Mouse (Mus musculus): Measurements from ENCODE around the gene Med15. TPM values are rescaled to one million over a fixed set of nuclear protein-coding genes. Genes with fewer than 3 reads are reported as not detected.

The Med15 gene
- 16.0 and 19.2 TPM in 2 replicates for polyA plus RNA-seq (2015; fragmentation: Nextera tagmentation; extraction: Ambion mirVana)

- Histone ChIP-seq H3K9ac (ENCODE audit: low read depth, low read length) (no peak within 1 kb of the TSS), H3K27me3 (ENCODE audit: control insufficient read depth, insufficient read depth, low read depth, low read length) (peaks cover 14% of the 10 kb centered on the region), H3K36me3 (ENCODE audit: control insufficient read depth, insufficient read depth) (no peaks in the 10 kb centered on the region), H3K4me2 (ENCODE audit: low read depth, low read length) (no peak within 1 kb of the TSS), H3K4me3 (ENCODE audit: low read depth, low read length) (no peak within 1 kb of the TSS), H3K27ac (ENCODE audit: low read length) (no peak within 1 kb of the TSS), H3K4me1 (ENCODE audit: control insufficient read depth, low read depth, low read length) (no peaks in the 10 kb centered on the region), H3K9me3 (replicated peaks; ENCODE audit: control insufficient read depth, low read length) (no peaks in the 10 kb centered on the region)
- ATAC-seq (ENCODE audit: low read depth): no peak
- 30% methylated on average over 3 of the region's 3 CpGs for WGBS (ENCODE audit: insufficient replicate concordance)
These were observed at the start of gene Med15 for GRCm38 (mm10) chr16:17732841-17733340. Gene Med15, minus strand, starts transcription at chr16:17732891.

DNA sequence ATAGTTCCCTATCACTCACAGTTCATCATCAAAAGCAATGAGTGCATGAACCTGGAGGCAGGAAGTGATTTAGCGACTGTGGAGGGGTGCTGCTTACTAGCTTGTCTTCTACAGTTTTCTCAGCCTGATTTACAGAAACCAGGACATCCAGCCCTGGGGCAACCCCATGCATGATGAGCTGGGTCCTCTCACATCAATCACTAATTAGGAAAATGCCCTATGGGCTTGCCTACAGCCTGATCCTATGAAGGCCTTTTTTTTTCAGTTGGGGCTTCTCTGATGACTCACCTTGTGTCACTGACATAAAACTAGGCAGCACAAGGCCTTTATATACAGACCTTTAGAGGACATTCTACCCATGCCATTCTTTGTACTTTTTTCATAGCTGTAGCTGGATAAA lies 47.0 kb upstream of the Med15 start:
- Histone ChIP-seq H3K27me3 (ENCODE audit: control insufficient read depth, insufficient read depth, low read depth, low read length) (no peaks in the 10 kb centered on the region), H3K4me3 (ENCODE audit: low read depth, low read length) (no peak overlapping the region), H3K9me3 (replicated peaks; ENCODE audit: control insufficient read depth, low read length) (no peaks in the 10 kb centered on the region), H3K36me3 (ENCODE audit: control insufficient read depth, insufficient read depth) (peaks cover 3% of the 10 kb centered on the region), H3K4me1 (ENCODE audit: control insufficient read depth, low read depth, low read length) (no peaks in the 10 kb centered on the region), H3K4me2 (ENCODE audit: low read depth, low read length) (no peak overlapping the region), H3K9ac (ENCODE audit: low read depth, low read length) (no peak overlapping the region), H3K27ac (ENCODE audit: low read length) (no peak overlapping the region)
- ATAC-seq (ENCODE audit: low read depth): no peak
- WGBS (ENCODE audit: insufficient replicate concordance): 45% methylated on average over 1 of the region's 1 CpGs

DNA sequence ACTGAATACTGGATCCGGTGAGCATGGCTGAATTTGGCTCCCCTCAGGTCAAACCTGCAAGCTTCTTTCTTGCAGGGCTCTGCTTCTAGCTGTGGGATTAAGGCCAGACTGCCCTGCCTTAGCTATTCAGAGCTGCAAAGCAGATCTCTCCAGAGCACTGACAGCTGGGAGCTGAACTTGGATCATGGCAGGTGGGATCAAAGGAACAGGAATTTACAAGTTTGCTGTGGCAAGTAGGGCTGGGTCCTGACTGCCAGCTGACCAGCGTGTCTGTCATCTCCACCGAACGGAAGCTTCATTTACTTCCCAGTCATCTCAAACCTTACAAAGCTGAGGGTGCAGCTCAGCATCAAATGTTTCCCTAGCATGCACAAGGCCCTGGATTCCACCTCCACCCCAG lies 45.5 kb upstream of the Med15 start:
- Histone ChIP-seq H3K36me3 (ENCODE audit: control insufficient read depth, insufficient read depth) (peaks cover 3% of the 10 kb centered on the region), H3K4me1 (ENCODE audit: control insufficient read depth, low read depth, low read length) (no peaks in the 10 kb centered on the region), H3K27ac (ENCODE audit: low read length) (no peak overlapping the region), H3K27me3 (ENCODE audit: control insufficient read depth, insufficient read depth, low read depth, low read length) (no peaks in the 10 kb centered on the region), H3K9ac (ENCODE audit: low read depth, low read length) (no peak overlapping the region), H3K9me3 (replicated peaks; ENCODE audit: control insufficient read depth, low read length) (no peaks in the 10 kb centered on the region), H3K4me3 (ENCODE audit: low read depth, low read length) (no peak overlapping the region), H3K4me2 (ENCODE audit: low read depth, low read length) (no peak overlapping the region)
- WGBS (ENCODE audit: insufficient replicate concordance): 57% methylated on average over 4 of the region's 4 CpGs
- no peak for ATAC-seq (ENCODE audit: low read depth)

DNA sequence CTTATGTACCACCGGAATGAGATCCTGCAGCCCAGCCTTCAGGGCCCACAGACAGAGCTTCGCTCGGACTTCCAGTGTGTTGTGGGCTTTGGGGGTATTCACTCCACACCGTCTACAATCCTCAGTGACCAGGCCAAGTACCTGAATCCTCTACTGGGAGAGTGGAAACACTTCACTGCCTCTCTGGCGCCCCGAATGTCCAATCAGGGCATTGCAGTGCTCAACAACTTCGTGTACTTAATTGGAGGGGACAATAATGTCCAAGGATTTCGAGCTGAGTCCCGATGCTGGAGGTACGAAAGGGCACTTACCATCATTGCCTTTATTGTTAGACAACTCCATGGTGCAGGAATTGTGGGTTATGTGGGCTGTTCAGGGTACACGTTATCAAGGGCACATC lies 44.1 kb upstream of the Med15 start:
- WGBS (ENCODE audit: insufficient replicate concordance): 62% methylated on average over 11 of the region's 11 CpGs
- Histone ChIP-seq H3K4me2 (ENCODE audit: low read depth, low read length) (no peak overlapping the region), H3K4me3 (ENCODE audit: low read depth, low read length) (no peak overlapping the region), H3K27ac (ENCODE audit: low read length) (no peak overlapping the region), H3K4me1 (ENCODE audit: control insufficient read depth, low read depth, low read length) (no peaks in the 10 kb centered on the region), H3K36me3 (ENCODE audit: control insufficient read depth, insufficient read depth) (peaks cover 3% of the 10 kb centered on the region), H3K27me3 (ENCODE audit: control insufficient read depth, insufficient read depth, low read depth, low read length) (no peaks in the 10 kb centered on the region), H3K9ac (ENCODE audit: low read depth, low read length) (no peak overlapping the region), H3K9me3 (replicated peaks; ENCODE audit: control insufficient read depth, low read length) (no peaks in the 10 kb centered on the region)
- no peak for ATAC-seq (ENCODE audit: low read depth)

DNA sequence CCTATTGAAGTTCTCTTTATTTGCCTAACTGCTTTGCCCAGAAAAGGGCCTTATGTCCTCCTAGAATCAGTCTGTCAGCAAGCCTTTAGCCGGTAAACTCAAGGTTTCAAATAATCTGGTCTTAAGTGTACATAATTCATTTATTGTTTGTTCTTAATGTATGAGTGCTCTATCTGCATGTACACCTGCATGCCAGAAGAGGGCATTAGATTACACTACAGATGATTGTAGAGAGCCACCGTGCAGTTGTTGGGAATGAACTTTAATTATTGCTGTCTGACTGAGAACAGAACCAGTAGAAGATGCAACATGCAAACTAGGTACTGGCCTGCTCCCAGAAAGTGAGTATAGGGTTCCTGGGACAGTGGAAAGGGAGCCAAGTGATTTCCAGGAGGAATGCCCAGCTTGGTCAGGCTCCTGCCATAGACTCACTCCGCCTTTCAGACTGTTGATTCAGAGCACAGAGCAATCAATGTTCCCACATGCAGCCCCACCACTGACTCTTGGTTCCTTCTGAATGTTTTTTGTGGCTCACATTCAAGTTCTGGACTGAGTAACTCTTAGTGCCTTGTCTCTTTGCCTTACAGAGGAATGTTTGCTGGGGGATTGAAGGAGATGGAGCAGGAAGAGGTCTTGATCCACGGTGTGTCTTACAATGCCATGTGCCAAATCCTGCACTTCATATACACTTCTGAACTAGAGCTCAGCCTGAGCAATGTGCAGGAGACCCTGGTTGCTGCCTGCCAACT lies 38.6 kb upstream of the Med15 start:
- no peak overlapping the region for H3K27ac ChIP-seq (ENCODE audit: low read length)
- no peak overlapping the region for H3K4me2 ChIP-seq (ENCODE audit: low read depth, low read length)
- no peaks in the 10 kb centered on the region for H3K9me3 ChIP-seq (replicated peaks; ENCODE audit: control insufficient read depth, low read length)
- H3K36me3 ChIP-seq (ENCODE audit: control insufficient read depth, insufficient read depth): no peaks in the 10 kb centered on the region
- WGBS (ENCODE audit: insufficient replicate concordance): 74% methylated on average over 4 of the region's 4 CpGs
- H3K4me1 ChIP-seq (ENCODE audit: control insufficient read depth, low read depth, low read length): no peaks in the 10 kb centered on the region; the same call in 1 of the 2 replicates
- H3K9ac ChIP-seq (ENCODE audit: low read depth, low read length): no peak overlapping the region
- H3K4me3 ChIP-seq (ENCODE audit: low read depth, low read length): no peak overlapping the region
- ATAC-seq (ENCODE audit: low read depth): no peak
- H3K27me3 ChIP-seq (ENCODE audit: control insufficient read depth, insufficient read depth, low read depth, low read length): no peaks in the 10 kb centered on the region

DNA sequence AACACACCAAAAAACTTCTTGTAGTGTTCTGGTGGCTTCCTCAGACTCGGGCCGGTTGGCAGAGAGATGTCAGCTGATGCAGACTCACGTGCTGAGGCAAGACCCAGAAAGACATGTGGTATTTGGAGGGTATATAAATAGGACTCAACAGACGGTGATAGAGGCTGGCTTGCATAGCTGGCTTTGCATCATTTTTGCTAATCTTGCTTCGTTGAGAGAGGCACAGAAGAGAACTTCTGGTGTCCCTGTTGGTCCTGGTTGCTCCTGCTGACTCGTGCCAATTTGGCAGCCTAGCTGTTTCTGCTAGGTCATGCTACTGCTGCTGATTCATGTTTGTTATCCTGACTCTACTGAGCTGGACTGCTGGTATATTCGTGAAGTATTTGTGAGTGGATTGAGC lies 36.1 kb upstream of the Med15 start:
- H3K27me3 ChIP-seq (ENCODE audit: control insufficient read depth, insufficient read depth, low read depth, low read length): no peaks in the 10 kb centered on the region
- no peak overlapping the region for H3K9ac ChIP-seq (ENCODE audit: low read depth, low read length)
- no peak overlapping the region for H3K4me2 ChIP-seq (ENCODE audit: low read depth, low read length)
- H3K36me3 ChIP-seq (ENCODE audit: control insufficient read depth, insufficient read depth): no peaks in the 10 kb centered on the region
- H3K4me3 ChIP-seq (ENCODE audit: low read depth, low read length): no peak overlapping the region
- ATAC-seq (ENCODE audit: low read depth): peak; percentile 77
- 48% methylated on average over 7 of the region's 7 CpGs for WGBS (ENCODE audit: insufficient replicate concordance)
- no peaks in the 10 kb centered on the region for H3K9me3 ChIP-seq (replicated peaks; ENCODE audit: control insufficient read depth, low read length)
- H3K4me1 ChIP-seq (ENCODE audit: control insufficient read depth, low read depth, low read length): peaks cover 3% of the 10 kb centered on the region
- H3K27ac ChIP-seq (ENCODE audit: low read length): peak overlapping the region; percentile 55

GRCm38 (mm10) chr16:17764108-17764511 lies 31.4 kb upstream of the Med15 start:
- no peak overlapping the region for H3K9ac ChIP-seq (ENCODE audit: low read depth, low read length)
- H3K9me3 ChIP-seq (replicated peaks; ENCODE audit: control insufficient read depth, low read length): no peaks in the 10 kb centered on the region
- no peak overlapping the region for H3K4me2 ChIP-seq (ENCODE audit: low read depth, low read length)
- no peak overlapping the region for H3K4me3 ChIP-seq (ENCODE audit: low read depth, low read length)
- WGBS (ENCODE audit: insufficient replicate concordance): 39% methylated on average over 4 of the region's 4 CpGs
- peak overlapping the region; percentile 23; the same call in 1 of the 2 replicates for H3K27ac ChIP-seq (ENCODE audit: low read length)
- peak; percentile 59 for ATAC-seq (ENCODE audit: low read depth)
- no peaks in the 10 kb centered on the region for H3K36me3 ChIP-seq (ENCODE audit: control insufficient read depth, insufficient read depth)
- peaks cover 20% of the 10 kb centered on the region for H3K4me1 ChIP-seq (ENCODE audit: control insufficient read depth, low read depth, low read length)
- no peaks in the 10 kb centered on the region for H3K27me3 ChIP-seq (ENCODE audit: control insufficient read depth, insufficient read depth, low read depth, low read length)

DNA sequence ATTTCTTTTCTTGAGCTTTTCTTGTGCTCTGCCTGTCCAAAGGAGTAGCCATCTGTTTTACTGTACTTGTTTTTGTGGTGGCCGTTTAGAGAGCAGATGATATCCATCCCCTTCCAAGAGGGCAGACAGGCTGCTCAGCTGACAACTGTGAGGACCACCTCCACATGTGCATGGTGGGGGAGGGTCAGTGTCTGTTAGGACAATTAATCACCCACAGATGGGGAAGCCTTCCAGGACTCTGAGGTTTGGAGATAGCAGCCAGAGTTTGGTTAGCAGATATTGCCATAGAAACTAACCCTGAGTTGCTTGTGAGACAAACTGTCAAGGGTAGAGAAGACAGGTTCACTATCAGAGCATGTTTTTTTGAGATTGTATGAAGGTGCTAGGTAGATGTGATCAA lies 28.4 kb upstream of the Med15 start:
- 31% methylated on average over 1 of the region's 1 CpGs for WGBS (ENCODE audit: insufficient replicate concordance)
- ATAC-seq (ENCODE audit: low read depth): peak; percentile 25
- no peak overlapping the region for H3K9ac ChIP-seq (ENCODE audit: low read depth, low read length)
- H3K27ac ChIP-seq (ENCODE audit: low read length): no peak overlapping the region
- H3K4me2 ChIP-seq (ENCODE audit: low read depth, low read length): no peak overlapping the region
- H3K4me3 ChIP-seq (ENCODE audit: low read depth, low read length): no peak overlapping the region
- peaks cover 20% of the 10 kb centered on the region for H3K4me1 ChIP-seq (ENCODE audit: control insufficient read depth, low read depth, low read length)
- no peaks in the 10 kb centered on the region for H3K9me3 ChIP-seq (replicated peaks; ENCODE audit: control insufficient read depth, low read length)
- no peaks in the 10 kb centered on the region for H3K36me3 ChIP-seq (ENCODE audit: control insufficient read depth, insufficient read depth)
- no peaks in the 10 kb centered on the region for H3K27me3 ChIP-seq (ENCODE audit: control insufficient read depth, insufficient read depth, low read depth, low read length)

DNA sequence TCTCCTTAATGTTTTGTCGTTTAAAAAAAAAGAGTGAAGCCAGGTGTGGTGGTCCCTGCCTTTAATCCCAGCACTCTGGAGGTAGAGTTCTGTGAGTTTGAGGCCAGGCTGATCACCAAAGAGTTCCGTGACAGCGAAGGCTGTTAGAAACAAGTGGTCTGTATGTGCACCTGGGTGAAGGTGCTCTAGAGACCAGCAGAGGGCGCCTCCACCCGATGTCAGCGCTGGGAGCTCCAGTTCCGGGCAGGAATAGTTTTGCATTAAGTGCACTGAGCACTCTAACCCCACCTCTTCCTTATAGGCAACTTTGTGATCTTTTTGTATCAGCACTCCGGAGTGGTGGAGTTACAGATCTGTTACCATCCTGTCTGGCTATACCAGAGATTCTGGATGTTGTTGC lies 28.0 kb upstream of the Med15 start:
- Histone ChIP-seq H3K9me3 (replicated peaks; ENCODE audit: control insufficient read depth, low read length) (no peaks in the 10 kb centered on the region), H3K9ac (ENCODE audit: low read depth, low read length) (no peak overlapping the region), H3K36me3 (ENCODE audit: control insufficient read depth, insufficient read depth) (no peaks in the 10 kb centered on the region), H3K27me3 (ENCODE audit: control insufficient read depth, insufficient read depth, low read depth, low read length) (no peaks in the 10 kb centered on the region), H3K4me1 (ENCODE audit: control insufficient read depth, low read depth, low read length) (peaks cover 20% of the 10 kb centered on the region), H3K4me3 (ENCODE audit: low read depth, low read length) (peak overlapping the region; percentile 63; the same call in 1 of the 2 replicates), H3K4me2 (ENCODE audit: low read depth, low read length) (peak overlapping the region; percentile 94; the same call in 1 of the 2 replicates), H3K27ac (ENCODE audit: low read length) (no peak overlapping the region)
- peak; percentile 45; the same call in 1 of the 2 replicates for ATAC-seq (ENCODE audit: low read depth)
- 21% methylated on average over 8 of the region's 8 CpGs for WGBS (ENCODE audit: insufficient replicate concordance)

Data from liver, embryonic 16.5 days (tissue).